In the genomic region with DNA sequence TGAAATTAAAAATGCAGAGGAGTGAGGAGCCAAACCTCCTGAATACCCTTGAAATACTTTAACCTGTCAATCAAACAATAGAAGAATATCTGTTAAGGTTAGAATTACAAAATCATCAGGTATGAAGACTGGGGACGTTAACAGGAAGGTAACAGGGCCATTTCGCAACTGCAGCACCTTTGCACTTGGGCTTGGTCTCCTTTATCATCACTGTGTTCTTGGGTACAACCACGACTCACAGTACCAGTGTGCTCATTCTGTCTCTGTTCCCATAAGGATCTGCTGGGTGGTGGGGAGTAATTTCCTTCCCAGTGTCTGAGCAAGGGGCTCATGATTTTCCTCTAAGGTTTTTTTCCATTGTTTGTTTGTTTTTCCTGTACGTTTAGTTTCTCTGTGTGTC, we compare ENCODE assay signal across 17 mouse cellular contexts.
"Had no signal": no experiment of that assay in that cellular context is flagged by ENCODE, and none has a peak within 500 bp of the region (broad histone marks: within the 10 kb centered on the region; RNA-seq: fewer than 3 reads in every experiment).

No protein-coding gene starts in this region.

- H3K9me3 ChIP-seq: midbrain, embryonic 10.5 days; midbrain, embryonic 12.5 days; neural tube, embryonic 13.5 days; neural tube, embryonic 15.5 days had no signal

- H3K4me3 ChIP-seq: midbrain, embryonic 10.5 days; midbrain, embryonic 12.5 days; myocyte; neural tube, embryonic 13.5 days; neural tube, embryonic 15.5 days had no signal

- H3K4me2 ChIP-seq: lung, embryonic 14.5 days; midbrain, embryonic 12.5 days; neural tube, embryonic 13.5 days; neural tube, embryonic 15.5 days had no signal

- H3K9ac ChIP-seq: lung, embryonic 14.5 days; midbrain, embryonic 12.5 days; neural tube, embryonic 13.5 days; neural tube, embryonic 15.5 days had no signal

- ATAC-seq: midbrain, embryonic 16.5 days had no signal

- H3K27me3 ChIP-seq: neural tube, embryonic 15.5 days had no signal

- DNase-seq: lung, adult 18-20 months; lung, embryonic 14.5 days; lung, postnatal 10 days; lung, postnatal 4 days; retina, postnatal 1 day; right cerebral cortex, adult 18-20 months; right cerebral cortex, postnatal 25 days; spleen, adult 18-20 months; thymus, adult 18-20 months; thymus, postnatal 25 days; thymus, postnatal 4 days had no signal

- H3K36me3 ChIP-seq: midbrain, embryonic 10.5 days; midbrain, embryonic 12.5 days; neural tube, embryonic 13.5 days; neural tube, embryonic 15.5 days had no signal

- H3K27ac ChIP-seq: midbrain, embryonic 10.5 days; midbrain, embryonic 12.5 days; neural tube, embryonic 13.5 days; neural tube, embryonic 15.5 days had no signal
